In genomic region chr9:31320734-31321133, GRCm38 (mm10) we compare ENCODE assay signal across 24 mouse cellular contexts. TPM values are rescaled to one million over a fixed set of nuclear protein-coding genes. Genes with fewer than 3 reads are reported as not detected.
DNase-seq lines count a peak whose midpoint lies in the region; ATAC-seq lines count a peak whose summit lies in the region.
"Had no signal": no experiment of that assay in that cellular context is flagged by ENCODE, and none has a peak within 500 bp of the region (broad histone marks: within the 10 kb centered on the region; RNA-seq: fewer than 3 reads in every experiment).

No protein-coding gene starts in this region.

- H3K9me3 ChIP-seq in forebrain, embryonic 10.5 days: no peaks in the 10 kb centered on the region
- H3K9me3 ChIP-seq in forebrain, embryonic 15.5 days: no peaks in the 10 kb centered on the region
- no peaks in the 10 kb centered on the region for H3K9me3 ChIP-seq in embryonic facial prominence, embryonic 13.5 days
- H3K9me3 ChIP-seq in stomach, embryonic 16.5 days (replicated peaks; ENCODE audit: control insufficient read depth, low read length): no peaks in the 10 kb centered on the region
- H3K9me3 ChIP-seq: heart, embryonic 12.5 days; kidney, embryonic 15.5 days; limb, embryonic 15.5 days; midbrain, embryonic 12.5 days; neural tube, embryonic 15.5 days had no signal

- no peak overlapping the region for H3K4me2 ChIP-seq in forebrain, embryonic 15.5 days (replicated peaks)
- no peak overlapping the region for H3K4me2 ChIP-seq in embryonic facial prominence, embryonic 13.5 days
- no peak overlapping the region for H3K4me2 ChIP-seq in stomach, embryonic 16.5 days (ENCODE audit: low read depth, low read length)
- H3K4me2 ChIP-seq: heart, embryonic 12.5 days; kidney, embryonic 15.5 days; limb, embryonic 15.5 days; midbrain, embryonic 12.5 days; neural tube, embryonic 15.5 days had no signal

- peaks cover 38% of the 10 kb centered on the region for H3K4me1 ChIP-seq in forebrain, embryonic 10.5 days
- peaks cover 21% of the 10 kb centered on the region for H3K4me1 ChIP-seq in forebrain, embryonic 15.5 days
- peaks cover 14% of the 10 kb centered on the region for H3K4me1 ChIP-seq in embryonic facial prominence, embryonic 13.5 days
- 0 out of 2 replicates have a peak, but pooled peaks cover 6% of the 10 kb centered on the region for H3K4me1 ChIP-seq in stomach, embryonic 16.5 days (ENCODE audit: control insufficient read depth, insufficient read depth, low read length)

- DNase-seq in forebrain, embryonic 10.5 days (ENCODE audit: extremely low spot score, low spot score): no peak
- peak; percentile 32 for DNase-seq in lung, postnatal 36 days
- DNase-seq in lung, postnatal 10 days: no peak
- DNase-seq in right cerebral cortex, postnatal 10 days (ENCODE audit: low spot score in 2 of 2): no peak
- DNase-seq: adrenal gland, postnatal 14 days; cerebellum, adult 9-10 months; forebrain, postnatal 0 days; gastrocnemius, postnatal 14 days; heart, adult 18-20 months; heart, postnatal 10 days; kidney, adult 11 months; kidney, postnatal 36 days; layer of hippocampus, adult 9-11 months had no signal

- no peak overlapping the region for H3K9ac ChIP-seq in forebrain, embryonic 15.5 days (replicated peaks)
- H3K9ac ChIP-seq in embryonic facial prominence, embryonic 13.5 days: 0 out of 2 replicates have a peak overlapping the region, but pooled peaks have one; percentile 27
- no peak overlapping the region for H3K9ac ChIP-seq in stomach, embryonic 16.5 days (ENCODE audit: low read length)
- H3K9ac ChIP-seq: forebrain, postnatal 0 days; heart, embryonic 12.5 days; kidney, embryonic 15.5 days; limb, embryonic 15.5 days; midbrain, embryonic 12.5 days; neural tube, embryonic 15.5 days had no signal

- WGBS in forebrain, embryonic 10.5 days: 76% methylated on average over 1 of the region's 1 CpGs
- 43% methylated on average over 1 of the region's 1 CpGs for WGBS in forebrain, embryonic 15.5 days
- 61% methylated on average over 1 of the region's 1 CpGs for WGBS in embryonic facial prominence, embryonic 13.5 days
- whole genome bisulfite sequencing in stomach, embryonic 16.5 days: 35% methylated on average over 1 of the region's 1 CpGs

- no peak for ATAC-seq in forebrain, embryonic 15.5 days (replicated peaks)
- ATAC-seq in embryonic facial prominence, embryonic 13.5 days (ENCODE audit: insufficient number of reproducible peaks, insufficient read depth, low FRiP score, low TSS enrichment, low read depth): no peak
- ATAC-seq in stomach, embryonic 16.5 days (ENCODE audit: insufficient read depth, low FRiP score): no peak
- ATAC-seq in inflammation-experienced regulatory T-cells, adult 6 months: no peak
- ATAC-seq: forebrain, postnatal 0 days had no signal

- H3K4me3 ChIP-seq in forebrain, embryonic 10.5 days: no peak overlapping the region
- no peak overlapping the region for H3K4me3 ChIP-seq in forebrain, embryonic 15.5 days
- H3K4me3 ChIP-seq in embryonic facial prominence, embryonic 13.5 days: no peak overlapping the region
- no peak overlapping the region for H3K4me3 ChIP-seq in stomach, embryonic 16.5 days (replicated peaks; ENCODE audit: low read length)
- H3K4me3 ChIP-seq: erythroblast, embryonic 14.5 days; heart, embryonic 12.5 days; kidney, embryonic 15.5 days; left cerebral cortex, adult 2 months; limb, embryonic 15.5 days; midbrain, embryonic 12.5 days; neural tube, embryonic 15.5 days had no signal

- H3K27ac ChIP-seq in forebrain, embryonic 10.5 days: 0 out of 2 replicates have a peak overlapping the region, but pooled peaks have one; percentile 54
- no peak overlapping the region for H3K27ac ChIP-seq in forebrain, embryonic 15.5 days (replicated peaks)
- peak overlapping the region; percentile 51 for H3K27ac ChIP-seq in embryonic facial prominence, embryonic 13.5 days
- 0 out of 2 replicates have a peak overlapping the region, but pooled peaks have one; percentile 35 for H3K27ac ChIP-seq in stomach, embryonic 16.5 days (ENCODE audit: low read length)
- H3K27ac ChIP-seq: kidney, embryonic 15.5 days; left cerebral cortex, adult 2 months; limb, embryonic 15.5 days; midbrain, embryonic 12.5 days; neural tube, embryonic 15.5 days had no signal

- H3K27me3 ChIP-seq in forebrain, embryonic 10.5 days (ENCODE audit: poor library complexity, severe bottlenecking): no peaks in the 10 kb centered on the region
- no peaks in the 10 kb centered on the region for H3K27me3 ChIP-seq in forebrain, embryonic 15.5 days
- no peaks in the 10 kb centered on the region for H3K27me3 ChIP-seq in embryonic facial prominence, embryonic 13.5 days
- no peaks in the 10 kb centered on the region for H3K27me3 ChIP-seq in stomach, embryonic 16.5 days (ENCODE audit: control insufficient read depth, insufficient read depth, low read length)
- H3K27me3 ChIP-seq: heart, embryonic 12.5 days; kidney, embryonic 15.5 days; limb, embryonic 15.5 days; midbrain, embryonic 12.5 days; neural tube, embryonic 15.5 days had no signal

- peaks cover 9% of the 10 kb centered on the region; the same call in 1 of the 2 replicates for H3K36me3 ChIP-seq in forebrain, embryonic 10.5 days (replicated peaks)
- no peaks in the 10 kb centered on the region for H3K36me3 ChIP-seq in forebrain, embryonic 15.5 days
- H3K36me3 ChIP-seq in embryonic facial prominence, embryonic 13.5 days: 0 out of 2 replicates have a peak, but pooled peaks cover 8% of the 10 kb centered on the region
- H3K36me3 ChIP-seq in stomach, embryonic 16.5 days (ENCODE audit: control insufficient read depth, insufficient read depth, low read length): no peaks in the 10 kb centered on the region
- H3K36me3 ChIP-seq: heart, embryonic 12.5 days; kidney, embryonic 15.5 days; limb, embryonic 15.5 days; neural tube, embryonic 15.5 days had no signal

RNA-seq across cellular contexts. Expression of gene Prdm10, which starts 40.4 kb away (rescaled TPM):
- 8.2 and 8.9 TPM in 2 replicates for polyA plus RNA-seq in forebrain, embryonic 10.5 days (2016; fragmentation: Nextera tagmentation; extraction: Ambion mirVana)
- polyA plus RNA-seq in forebrain, embryonic 15.5 days (2015; fragmentation: Nextera tagmentation; extraction: Ambion mirVana): 10.2 and 10.4 TPM in 2 replicates
- 5.5 and 6.5 TPM in 2 replicates for polyA plus RNA-seq in embryonic facial prominence, embryonic 13.5 days (2015; fragmentation: Nextera tagmentation; extraction: Ambion mirVana)
- 4.8 and 5.2 TPM in 2 replicates for polyA plus RNA-seq in stomach, embryonic 16.5 days (2015; fragmentation: Nextera tagmentation; extraction: Ambion mirVana)
- 1 to 10 TPM; 7.7 to 9.0 (median 8.5) TPM for polyA plus RNA-seq in inflammation-experienced regulatory T-cells, adult 6 months (2017; shearing (Covaris generic))
